Mouse (Mus musculus): ENCODE results near the gene Cacna1e. TPM values are rescaled to one million over a fixed set of nuclear protein-coding genes. Genes with fewer than 3 reads are reported as not detected.

The Cacna1e gene
- polyA plus RNA-seq, 1 experiment = 0.28 TPM

DNA sequence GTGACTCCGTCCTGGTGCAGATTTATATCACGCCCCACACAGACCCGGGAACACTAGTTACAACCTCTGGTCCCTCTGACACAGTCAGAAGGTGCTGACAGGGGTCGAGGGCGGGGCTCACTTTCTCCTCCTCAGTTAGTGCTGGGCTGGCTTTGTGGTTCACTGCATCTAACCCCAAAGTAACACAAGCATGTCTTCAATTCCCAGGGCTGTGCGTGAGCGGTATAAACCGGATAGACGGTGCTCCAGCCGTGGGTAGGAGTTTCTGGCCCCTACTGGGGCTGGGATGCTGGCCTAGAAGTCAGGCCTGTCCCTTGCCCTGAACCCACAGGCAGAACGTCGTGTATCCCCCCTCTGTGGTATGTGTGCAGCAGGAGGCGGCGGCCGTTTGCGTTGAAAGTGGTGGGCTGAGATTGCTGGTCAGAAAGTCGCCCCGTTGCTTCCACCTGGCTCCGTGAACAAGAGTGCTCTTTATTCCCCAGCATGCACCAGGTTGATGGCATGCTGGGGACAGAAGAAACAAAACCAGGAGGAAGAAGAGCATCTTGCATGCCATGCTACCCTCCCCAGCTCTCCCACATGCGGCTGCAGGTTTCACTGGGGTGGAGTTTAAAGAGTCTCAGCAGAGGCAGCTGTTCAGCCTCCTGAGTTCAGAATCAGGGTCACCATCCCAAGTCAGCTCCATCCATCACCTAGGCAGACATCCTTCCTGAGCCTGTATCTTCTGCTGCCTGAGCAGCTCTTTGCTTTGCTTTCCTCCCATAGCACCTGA lies 467.7 kb downstream of the Cacna1e start:
- Histone ChIP-seq H3K4me1 (ENCODE audit: control insufficient read depth, insufficient read depth, low read length) (no peaks in the 10 kb centered on the region), H3K27ac (ENCODE audit: insufficient read depth, low read depth, low read length) (no peak overlapping the region), H3K27me3 (replicated peaks; ENCODE audit: control insufficient read depth, insufficient read depth, low read length) (no peaks in the 10 kb centered on the region), H3K36me3 (ENCODE audit: control insufficient read depth, insufficient read depth, low read length) (no peaks in the 10 kb centered on the region), H3K4me3 (ENCODE audit: insufficient read depth, low read depth, low read length) (no peak overlapping the region)
- WGBS = 31% methylated on average over 20 of the region's 20 CpGs
- no peak for TF ChIP-seq CTCF (conservative IDR thresholded peaks at IDR 0.05; ENCODE audit: insufficient read depth, insufficient read length, low read depth, low read length)
- TF ChIP-seq POLR2A (IDR thresholded peaks at IDR 0.05; ENCODE audit: low read depth, low read length) = no peak
- no peak for DNase-seq

- Histone ChIP-seq H3K4me3 (ENCODE audit: insufficient read depth, low read depth, low read length) (no peak overlapping the region), H3K27me3 (replicated peaks; ENCODE audit: control insufficient read depth, insufficient read depth, low read length) (no peaks in the 10 kb centered on the region), H3K4me1 (ENCODE audit: control insufficient read depth, insufficient read depth, low read length) (no peaks in the 10 kb centered on the region), H3K36me3 (ENCODE audit: control insufficient read depth, insufficient read depth, low read length) (no peaks in the 10 kb centered on the region), H3K27ac (ENCODE audit: insufficient read depth, low read depth, low read length) (no peak overlapping the region)
- TF ChIP-seq POLR2A (IDR thresholded peaks at IDR 0.05; ENCODE audit: low read depth, low read length) = no peak
- TF ChIP-seq CTCF (conservative IDR thresholded peaks at IDR 0.05; ENCODE audit: insufficient read depth, insufficient read length, low read depth, low read length) = no peak
- no peak for DNase-seq
- WGBS = 72% methylated on average over 10 of the region's 10 CpGs
Observed at GRCm38 (mm10) chr1:154415826-154416225, 468.5 kb downstream of the Cacna1e start.

- Histone ChIP-seq H3K4me1 (ENCODE audit: control insufficient read depth, insufficient read depth, low read length) (no peaks in the 10 kb centered on the region), H3K4me3 (ENCODE audit: insufficient read depth, low read depth, low read length) (no peak overlapping the region), H3K27me3 (replicated peaks; ENCODE audit: control insufficient read depth, insufficient read depth, low read length) (no peaks in the 10 kb centered on the region), H3K27ac (ENCODE audit: insufficient read depth, low read depth, low read length) (no peak overlapping the region), H3K36me3 (ENCODE audit: control insufficient read depth, insufficient read depth, low read length) (no peaks in the 10 kb centered on the region)
- DNase-seq = no peak
- 56% methylated on average over 3 of the region's 3 CpGs for WGBS
- TF ChIP-seq CTCF (conservative IDR thresholded peaks at IDR 0.05; ENCODE audit: insufficient read depth, insufficient read length, low read depth, low read length) = no peak
Observed at GRCm38 (mm10) chr1:154413138-154413537, 471.2 kb downstream of the Cacna1e start.

DNA sequence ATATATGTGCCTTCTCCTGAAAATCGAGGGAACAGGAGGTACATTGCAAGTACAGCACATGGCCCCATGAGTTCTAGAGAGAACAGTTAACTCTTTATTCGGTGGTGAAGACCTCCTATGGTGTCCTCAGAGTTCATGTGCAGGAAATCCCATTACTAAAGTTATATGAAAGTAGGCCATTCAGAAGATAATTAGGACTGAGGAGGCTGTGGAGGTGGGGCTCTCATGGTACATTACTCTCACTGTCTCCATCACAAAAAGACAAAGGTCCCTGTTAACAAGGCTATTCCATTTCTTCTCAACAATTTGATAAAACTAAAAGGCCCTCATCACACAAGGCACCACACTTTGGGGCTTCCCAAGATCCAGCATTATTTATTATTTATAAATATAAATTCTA lies 475.2 kb downstream of the Cacna1e start:
- no peak overlapping the region for H3K27ac ChIP-seq (ENCODE audit: insufficient read depth, low read depth, low read length)
- TF ChIP-seq CTCF (conservative IDR thresholded peaks at IDR 0.05; ENCODE audit: insufficient read depth, insufficient read length, low read depth, low read length) = no peak
- no peak for TF ChIP-seq POLR2A (IDR thresholded peaks at IDR 0.05; ENCODE audit: low read depth, low read length)
- H3K27me3 ChIP-seq (replicated peaks; ENCODE audit: control insufficient read depth, insufficient read depth, low read length) = no peaks in the 10 kb centered on the region
- no peak for DNase-seq
- no peaks in the 10 kb centered on the region for H3K4me1 ChIP-seq (ENCODE audit: control insufficient read depth, insufficient read depth, low read length)
- 88% methylated on average over 2 of the region's 2 CpGs for WGBS
- H3K4me3 ChIP-seq (ENCODE audit: insufficient read depth, low read depth, low read length) = no peak overlapping the region
- H3K36me3 ChIP-seq (ENCODE audit: control insufficient read depth, insufficient read depth, low read length) = no peaks in the 10 kb centered on the region

DNA sequence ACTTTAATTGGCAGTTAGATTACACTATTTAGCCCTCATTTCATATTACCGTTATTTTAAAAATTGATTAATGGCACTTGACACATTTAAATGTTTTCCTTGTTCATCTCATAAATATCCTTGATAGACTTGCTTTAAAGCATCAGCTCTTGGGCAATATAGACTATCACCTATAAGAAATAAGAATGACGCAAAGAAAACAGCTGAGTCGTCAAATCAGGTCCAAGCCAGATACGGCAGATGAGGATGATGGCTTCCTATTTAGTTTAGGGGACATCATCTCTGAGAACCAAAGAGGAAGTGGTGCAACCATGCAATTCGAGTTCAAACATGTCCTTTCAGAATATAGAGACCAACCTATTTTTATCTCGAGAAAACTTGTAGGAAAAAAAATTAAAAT lies 492.3 kb downstream of the Cacna1e start:
- Histone ChIP-seq H3K4me3 (ENCODE audit: insufficient read depth, low read depth, low read length) (no peak overlapping the region), H3K27me3 (replicated peaks; ENCODE audit: control insufficient read depth, insufficient read depth, low read length) (no peaks in the 10 kb centered on the region; the same call in 1 of the 2 replicates), H3K36me3 (ENCODE audit: control insufficient read depth, insufficient read depth, low read length) (no peaks in the 10 kb centered on the region), H3K4me1 (ENCODE audit: control insufficient read depth, insufficient read depth, low read length) (no peaks in the 10 kb centered on the region), H3K27ac (ENCODE audit: insufficient read depth, low read depth, low read length) (no peak overlapping the region)
- TF ChIP-seq POLR2A (IDR thresholded peaks at IDR 0.05; ENCODE audit: low read depth, low read length) = no peak
- TF ChIP-seq CTCF (conservative IDR thresholded peaks at IDR 0.05; ENCODE audit: insufficient read depth, insufficient read length, low read depth, low read length) = no peak
- DNase-seq = no peak
- WGBS = 76% methylated on average over 6 of the region's 6 CpGs

Other genes with a start within 250 kb of the Cacna1e start
- 8.6 and 9.8 TPM in 2 replicates for gene Ier5, start 215.1 kb upstream of the Cacna1e start, polyA plus RNA-seq (2012; rRNA removed)